Mouse (Mus musculus): ENCODE data around the gene Mrps34.

DNA sequence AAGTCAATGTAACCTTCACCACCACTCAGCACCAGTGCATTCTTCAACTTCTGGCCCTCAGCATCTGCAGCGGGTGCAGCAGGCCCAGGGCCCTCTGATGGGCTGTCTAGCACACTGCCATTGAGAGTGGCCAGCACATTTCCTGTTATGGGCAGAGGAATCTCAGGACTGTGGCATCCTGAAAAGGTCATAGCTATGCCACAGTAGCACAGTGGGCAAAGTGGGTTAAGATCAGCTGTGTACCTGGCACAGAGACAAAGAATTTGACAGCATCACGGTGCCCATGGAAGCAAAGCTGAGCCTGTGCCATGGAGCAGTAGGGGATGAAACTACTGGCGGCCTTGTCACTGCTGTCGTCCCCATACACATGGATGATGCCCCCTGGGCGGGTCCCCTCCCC lies 4.2 kb downstream of the Mrps34 start:
- no peak for TF ChIP-seq CTCF (IDR thresholded peaks at IDR 0.05; ENCODE audit: extremely low read depth, insufficient read depth, insufficient read length, insufficient replicate concordance)
- TF ChIP-seq POLR2A (IDR thresholded peaks at IDR 0.05; ENCODE audit: low read depth, low read length), result no peak
